Mouse (Mus musculus) heart, postnatal 10 days (tissue): Measurements from ENCODE around the gene Gm14444. TPM values are rescaled to one million over a fixed set of nuclear protein-coding genes. Genes with fewer than 3 reads are reported as not detected.
"Not testable (repeated sequence)": the region's sequence is repeated elsewhere in the genome, so short reads cannot be mapped to it uniquely, and the experiment has no call there.

Experiments
- DNase-seq, 2 experiments: peaks; one replicate each; pipeline ENCODE4 v3.0.0; 2021
- intact Hi-C: fragments of 180-260 bp; cut with DNase I; formaldehyde crosslinking; loops from one replicate; pipeline ENCODE4 v1.15.1; 2025
- total RNA-seq, 2 experiments: library from RNA; stranded (reverse); gene quantifications; 2 replicates each; pipeline ENCODE4 v1.2.3; 2021

Gene Gm14444
- total RNA-seq: 1 to 10 TPM in 1 of 2 experiments, not detected in 1; 1.5 TPM

- DNase-seq, intact Hi-C loops: not testable (repeated sequence)
Observed at GRCm38 (mm10) chr2:175010022-175010421, at the start of gene Gm14444. Gene Gm14444, plus strand, starts transcription at chr2:175010241.

- intact Hi-C loops, DNase-seq: not testable (repeated sequence)
Observed at GRCm38 (mm10) chr2:174965466-174965865, 44.6 kb upstream of the Gm14444 start.

- DNase-seq, intact Hi-C loops: not testable (repeated sequence)
Observed at GRCm38 (mm10) chr2:175044268-175044667, 34.2 kb downstream of the Gm14444 start.

- not testable (repeated sequence) for DNase-seq
Observed at GRCm38 (mm10) chr2:175067681-175068261, 57.7 kb downstream of the Gm14444 start, which contains the start of gene Gm14393. Gene Gm14393, minus strand, starts transcription at chr2:175067781.

More at GRCm38 (mm10) chr2:175067681-175068261, 57.7 kb downstream of the Gm14444 start, which contains the start of gene Gm14393:
- intact Hi-C loops: not testable (repeated sequence)

Other genes starting within 250 kb of the Gm14444 start
- gene Edn3, start 249.6 kb upstream of the Gm14444 start, total RNA-seq: under 1 TPM; 0.24 to 0.37 TPM
- gene Gm14393, start 57.5 kb downstream of the Gm14444 start, total RNA-seq: under 1 TPM; 0.52 to 0.62 TPM
- 1 to 10 TPM; 7.1 to 9.0 TPM for gene Gm14399, start 131.8 kb downstream of the Gm14444 start, total RNA-seq
- gene Gm14443, start 165.6 kb downstream of the Gm14444 start, total RNA-seq: under 1 TPM; 0.50 to 0.62 TPM
- gene Gm14391, start 196.7 kb downstream of the Gm14444 start, total RNA-seq: 10 to 100 TPM; 40.8 to 56.5 TPM